Mouse (Mus musculus) stomach, embryonic 16.5 days (tissue): ENCODE data around the gene C1qtnf7. TPM values are rescaled to one million over a fixed set of nuclear protein-coding genes. Genes with fewer than 3 reads are reported as not detected.

Source experiments
- ATAC-seq: fragments of 200-750 bp; cut with Nextera tagmentation; 2 replicates; pipeline ENCODE4 v1.8.0; 2017; ENCODE audit warnings: moderate number of reproducible peaks, moderate TSS enrichment; ENCODE audit not compliant: insufficient read depth, low FRiP score
- H3K27ac ChIP-seq: fragments of 300-500 bp; sonication (generic); 2 replicates; pipeline ENCODE4 v1.5.1; 2014; ENCODE audit warnings: low read length
- H3K27me3 ChIP-seq: fragments of 300-500 bp; sonication (generic); 2 replicates; pipeline ENCODE4 v1.6.1; 2014; ENCODE audit warnings: low read length, control low read depth, mixed read lengths; ENCODE audit not compliant: control insufficient read depth, insufficient read depth
- H3K36me3 ChIP-seq: fragments of 300-500 bp; sonication (generic); 2 replicates; pipeline ENCODE4 v1.6.1; 2014; ENCODE audit warnings: low read length; ENCODE audit not compliant: control insufficient read depth, insufficient read depth
- H3K4me1 ChIP-seq: fragments of 300-500 bp; sonication (generic); 2 replicates; pipeline ENCODE4 v1.6.1; 2014; ENCODE audit warnings: low read length, control low read depth, mixed read lengths; ENCODE audit not compliant: control insufficient read depth, insufficient read depth
- H3K4me2 ChIP-seq: fragments of 300-500 bp; sonication (generic); 2 replicates; pipeline ENCODE4 v1.6.1; 2014; ENCODE audit warnings: low read depth, low read length, mixed read lengths
- H3K4me3 ChIP-seq: fragments of 300-500 bp; sonication (generic); replicated peaks from 2 replicates; pipeline ENCODE4 v1.5.1; 2014; ENCODE audit warnings: mild to moderate bottlenecking, low read length
- H3K9ac ChIP-seq: fragments of 300-500 bp; sonication (generic); 2 replicates; pipeline ENCODE4 v1.6.1; 2014; ENCODE audit warnings: low read length
- H3K9me3 ChIP-seq: fragments of 300-500 bp; sonication (generic); replicated peaks from 2 replicates; pipeline ENCODE4 v1.6.1; 2016; ENCODE audit warnings: low read length, control low read depth; ENCODE audit not compliant: control insufficient read depth
- WGBS: fragments of 180-500 bp; shearing (Covaris S2); extraction: QIAGEN DNeasy Blood & Tissue Kit; methylation state at CpG from one replicate; pipeline ENCODE4 v1.1.7; 2014; 5-methylcytosine and 5-hydroxymethylcytosine counted together
- polyA plus RNA-seq: library from polyadenylated mRNA; unstranded; fragments of >200 nt; fragmentation: Nextera tagmentation; extraction: Ambion mirVana; gene quantifications from 2 replicates; pipeline ENCODE4 v1.2.1, GENCODE M21; 2015

C1qtnf7 gene
- polyA plus RNA-seq: 22.1 and 22.4 TPM in 2 replicates

- ATAC-seq: no peak
- no peaks in the 10 kb centered on the region for H3K27me3 ChIP-seq
- peak within 1 kb of the TSS; percentile 35 for H3K4me2 ChIP-seq
- 26% methylated on average over 15 of the region's 15 CpGs for WGBS
- H3K9ac ChIP-seq: peak within 1 kb of the TSS; percentile 17; the same call in 1 of the 2 replicates
- peak within 1 kb of the TSS; percentile 45 for H3K27ac ChIP-seq
- H3K9me3 ChIP-seq: no peaks in the 10 kb centered on the region
- H3K4me1 ChIP-seq: peaks cover 2% of the 10 kb centered on the region; the same call in 1 of the 2 replicates
- no peaks in the 10 kb centered on the region for H3K36me3 ChIP-seq
- H3K4me3 ChIP-seq: peak within 1 kb of the TSS; percentile 36
Measured at GRCm38 (mm10) chr5:43515401-43515976, at the start of gene C1qtnf7. TSS of gene C1qtnf7 (plus strand) at chr5:43515538.

DNA sequence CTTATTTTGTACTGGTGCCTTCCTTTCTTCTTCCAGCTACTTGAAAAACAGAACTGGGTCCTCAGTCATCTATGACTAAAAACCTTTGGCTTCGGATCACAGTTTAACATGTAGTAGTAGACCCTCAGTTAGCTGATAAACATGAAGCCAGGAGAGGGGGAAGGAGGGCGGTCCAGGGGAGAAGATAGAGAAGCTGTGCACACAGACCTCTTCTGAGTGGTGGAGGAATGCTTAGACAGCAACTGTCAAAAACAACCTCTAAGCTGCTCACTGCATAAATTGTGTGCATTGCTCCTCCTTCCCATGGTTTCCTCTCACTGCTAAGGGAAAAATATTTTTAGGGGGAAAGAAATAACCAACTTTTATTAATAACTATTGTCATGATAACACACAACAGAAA, 48.6 kb upstream of the C1qtnf7 start:
- H3K27me3 ChIP-seq: no peaks in the 10 kb centered on the region
- no peaks in the 10 kb centered on the region for H3K4me1 ChIP-seq
- no peak overlapping the region for H3K4me3 ChIP-seq
- whole genome bisulfite sequencing: 84% methylated on average over 2 of the region's 2 CpGs
- no peaks in the 10 kb centered on the region for H3K9me3 ChIP-seq
- no peaks in the 10 kb centered on the region for H3K36me3 ChIP-seq
- no peak overlapping the region for H3K4me2 ChIP-seq
- no peak overlapping the region for H3K9ac ChIP-seq
- H3K27ac ChIP-seq: no peak overlapping the region
- ATAC-seq: no peak

- no peak for ATAC-seq
- no peaks in the 10 kb centered on the region for H3K4me1 ChIP-seq
- no peak overlapping the region for H3K4me2 ChIP-seq
- H3K36me3 ChIP-seq: no peaks in the 10 kb centered on the region
- 62% methylated on average over 3 of the region's 3 CpGs for WGBS
- H3K4me3 ChIP-seq: no peak overlapping the region
- H3K9ac ChIP-seq: no peak overlapping the region
- H3K9me3 ChIP-seq: no peaks in the 10 kb centered on the region
- no peaks in the 10 kb centered on the region for H3K27me3 ChIP-seq
- H3K27ac ChIP-seq: no peak overlapping the region
Measured at GRCm38 (mm10) chr5:43467214-43467613, 48.1 kb upstream of the C1qtnf7 start.

GRCm38 (mm10) chr5:43468937-43469336, 46.4 kb upstream of the C1qtnf7 start:
- no peak overlapping the region for H3K4me2 ChIP-seq
- no peaks in the 10 kb centered on the region for H3K4me1 ChIP-seq
- H3K36me3 ChIP-seq: no peaks in the 10 kb centered on the region
- no peak overlapping the region for H3K9ac ChIP-seq
- no peak overlapping the region for H3K4me3 ChIP-seq
- no peaks in the 10 kb centered on the region for H3K27me3 ChIP-seq
- no peak for ATAC-seq
- WGBS: 49% methylated on average over 10 of the region's 10 CpGs
- H3K9me3 ChIP-seq: no peaks in the 10 kb centered on the region
- H3K27ac ChIP-seq: no peak overlapping the region

GRCm38 (mm10) chr5:43477953-43478352, 37.4 kb upstream of the C1qtnf7 start:
- no peaks in the 10 kb centered on the region for H3K36me3 ChIP-seq
- no peaks in the 10 kb centered on the region for H3K27me3 ChIP-seq
- H3K4me2 ChIP-seq: no peak overlapping the region
- no peak overlapping the region for H3K27ac ChIP-seq
- no peak for ATAC-seq
- no peak overlapping the region for H3K9ac ChIP-seq
- no peaks in the 10 kb centered on the region; the same call in 1 of the 2 replicates for H3K4me1 ChIP-seq
- WGBS: 52% methylated on average over 5 of the region's 5 CpGs
- H3K9me3 ChIP-seq: no peaks in the 10 kb centered on the region
- no peak overlapping the region for H3K4me3 ChIP-seq

DNA sequence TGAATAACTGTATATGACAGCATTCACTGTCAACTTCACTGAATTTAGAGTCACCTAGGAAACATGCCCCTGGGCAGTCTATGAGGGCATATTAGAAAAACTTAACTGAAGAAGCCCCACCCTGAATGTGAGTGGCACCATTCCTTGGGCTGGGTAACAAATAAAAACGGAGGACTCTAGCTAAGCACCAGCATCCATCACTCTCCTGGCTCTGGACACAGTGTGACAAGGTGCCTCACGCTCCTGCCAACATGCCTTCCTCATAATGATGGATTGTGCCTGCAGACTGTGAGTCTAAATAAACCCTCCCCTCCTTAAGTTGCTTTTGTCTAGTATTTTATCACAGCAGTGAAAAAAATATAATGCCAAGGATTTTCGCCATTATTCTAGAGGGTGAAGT, 35.3 kb upstream of the C1qtnf7 start:
- H3K4me1 ChIP-seq: no peaks in the 10 kb centered on the region; the same call in 1 of the 2 replicates
- 32% methylated on average over 3 of the region's 3 CpGs for WGBS
- H3K27me3 ChIP-seq: no peaks in the 10 kb centered on the region
- no peak overlapping the region for H3K4me3 ChIP-seq
- no peak overlapping the region for H3K9ac ChIP-seq
- no peak overlapping the region for H3K4me2 ChIP-seq
- no peaks in the 10 kb centered on the region for H3K9me3 ChIP-seq
- no peaks in the 10 kb centered on the region for H3K36me3 ChIP-seq
- H3K27ac ChIP-seq: no peak overlapping the region
- ATAC-seq: no peak

DNA sequence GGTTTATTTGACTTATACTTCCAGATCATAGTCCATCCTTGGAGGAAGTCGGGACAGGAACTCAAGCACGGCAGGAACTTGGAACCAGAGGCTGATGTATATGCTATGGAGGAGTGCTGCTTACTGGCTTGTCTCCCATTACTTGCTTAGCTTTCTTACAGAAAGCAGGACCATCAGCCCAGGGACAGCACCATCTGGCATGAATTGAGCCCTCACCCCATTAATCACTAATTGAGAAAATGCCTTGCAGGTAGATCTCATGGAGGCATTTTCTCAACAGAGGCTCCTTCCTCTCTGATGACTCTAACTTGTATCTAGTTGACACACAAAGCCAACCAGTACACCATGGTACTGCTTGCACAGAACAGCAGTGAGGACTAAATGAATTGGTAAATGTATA, 34.6 kb upstream of the C1qtnf7 start:
- no peak overlapping the region for H3K4me3 ChIP-seq
- H3K27me3 ChIP-seq: no peaks in the 10 kb centered on the region
- no peak for ATAC-seq
- no peaks in the 10 kb centered on the region for H3K9me3 ChIP-seq
- 57% methylated on average over 2 of the region's 2 CpGs for WGBS
- H3K4me1 ChIP-seq: no peaks in the 10 kb centered on the region; the same call in 1 of the 2 replicates
- H3K27ac ChIP-seq: no peak overlapping the region
- no peak overlapping the region for H3K9ac ChIP-seq
- H3K4me2 ChIP-seq: no peak overlapping the region
- no peaks in the 10 kb centered on the region for H3K36me3 ChIP-seq

DNA sequence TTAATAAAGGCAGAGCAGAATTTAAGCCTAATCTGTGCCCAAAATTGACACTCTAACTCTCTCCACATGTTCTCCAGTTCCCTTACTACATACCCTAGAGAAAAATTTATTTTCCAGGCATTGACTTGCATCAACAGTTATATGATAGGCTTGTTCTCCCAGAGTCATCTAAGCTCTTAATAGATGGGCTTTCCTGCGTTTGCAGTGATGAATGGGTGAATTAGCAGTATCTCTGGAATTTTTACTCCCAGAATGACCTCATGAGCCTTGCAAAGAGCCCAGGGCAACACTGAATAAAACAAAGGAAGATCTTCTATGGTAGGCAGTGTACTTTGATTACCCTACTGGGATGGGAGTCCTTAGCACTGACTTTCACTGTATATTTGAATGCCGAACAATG, 33.5 kb upstream of the C1qtnf7 start:
- Histone ChIP-seq H3K9ac (no peak overlapping the region), H3K4me3 (no peak overlapping the region), H3K27ac (no peak overlapping the region), H3K27me3 (no peaks in the 10 kb centered on the region), H3K9me3 (no peaks in the 10 kb centered on the region), H3K36me3 (no peaks in the 10 kb centered on the region), H3K4me1 (no peaks in the 10 kb centered on the region; the same call in 1 of the 2 replicates), H3K4me2 (no peak overlapping the region)
- WGBS: 45% methylated on average over 2 of the region's 2 CpGs
- no peak for ATAC-seq

DNA sequence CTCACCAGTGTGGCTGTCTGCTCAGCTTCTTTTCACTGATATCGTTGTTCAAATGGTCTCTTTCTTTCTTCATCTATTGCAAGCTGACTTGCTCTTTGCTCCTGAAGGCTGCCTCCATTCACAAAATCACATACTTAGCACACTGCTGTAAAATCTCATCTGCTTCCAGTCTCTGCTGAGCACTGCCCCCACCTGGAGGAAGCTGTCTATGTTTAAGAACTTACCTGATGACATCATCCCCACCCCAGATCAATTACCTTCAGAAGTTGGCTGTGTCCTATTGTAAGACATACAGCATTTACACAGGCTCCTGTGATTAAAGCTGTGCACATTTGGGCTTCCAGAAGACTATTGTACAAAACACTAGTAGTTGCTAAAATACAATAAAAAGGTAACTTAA, 13.5 kb upstream of the C1qtnf7 start:
- Histone ChIP-seq H3K4me1 (no peaks in the 10 kb centered on the region), H3K9me3 (no peaks in the 10 kb centered on the region), H3K27me3 (no peaks in the 10 kb centered on the region), H3K4me3 (no peak overlapping the region), H3K9ac (no peak overlapping the region), H3K4me2 (no peak overlapping the region), H3K27ac (no peak overlapping the region), H3K36me3 (no peaks in the 10 kb centered on the region)
- ATAC-seq: no peak
- whole genome bisulfite sequencing: 94% methylated on average over 1 of the region's 1 CpGs
